20 mouse cellular contexts compared by ENCODE assay signal in the genomic region with DNA sequence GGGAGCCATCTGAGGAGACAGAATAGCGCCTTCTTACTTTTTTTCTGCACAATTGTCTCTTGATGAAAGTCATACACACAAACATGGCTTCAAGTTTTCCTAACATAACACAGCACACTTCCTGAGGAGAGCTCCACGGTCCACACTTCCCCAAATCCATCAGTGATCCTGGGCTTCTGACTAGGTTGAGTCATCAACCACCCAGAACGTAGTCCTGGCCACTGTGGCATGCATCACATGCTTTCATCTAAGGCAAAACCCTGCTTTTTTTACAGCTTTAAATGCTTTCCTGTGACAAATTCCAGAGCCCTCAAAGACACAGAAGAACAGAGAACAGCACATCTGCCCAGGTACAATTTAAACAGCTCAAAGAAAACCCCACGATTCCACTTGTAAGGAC. TPM values are rescaled to one million over a fixed set of nuclear protein-coding genes. Genes with fewer than 3 reads are reported as not detected.
"Had no signal": no experiment of that assay in that cellular context is flagged by ENCODE, and none has a peak within 500 bp of the region (broad histone marks: within the 10 kb centered on the region; RNA-seq: fewer than 3 reads in every experiment).

No protein-coding gene starts in this region.

- DNase-seq: kidney, adult 8-10 months; kidney, postnatal 14 days; kidney, postnatal 4 days; liver; lung, adult 18-20 months; lung, postnatal 14 days; lung, postnatal 4 days; thymus, adult 2 months; thymus, postnatal 14 days; thymus, postnatal 4 days had no signal

- H3K4me1 ChIP-seq: liver, embryonic 12.5 days; liver, embryonic 15.5 days had no signal

- H3K4me3 ChIP-seq: limb, embryonic 10.5 days; limb, embryonic 13.5 days; liver, embryonic 12.5 days; liver, embryonic 15.5 days; lung, embryonic 15.5 days; midbrain, embryonic 12.5 days had no signal

- H3K9me3 ChIP-seq: limb, embryonic 10.5 days; limb, embryonic 13.5 days; liver, embryonic 12.5 days; liver, embryonic 15.5 days; lung, embryonic 15.5 days; midbrain, embryonic 12.5 days had no signal

- H3K27ac ChIP-seq: limb, embryonic 10.5 days; limb, embryonic 13.5 days; liver, embryonic 12.5 days; liver, embryonic 15.5 days; lung, embryonic 15.5 days; midbrain, embryonic 12.5 days; stomach, postnatal 0 days had no signal

- H3K4me2 ChIP-seq: limb, embryonic 13.5 days; liver, embryonic 12.5 days; liver, embryonic 15.5 days; lung, embryonic 15.5 days; midbrain, embryonic 12.5 days had no signal

- H3K27me3 ChIP-seq: limb, embryonic 13.5 days; liver, embryonic 15.5 days; lung, embryonic 15.5 days; midbrain, embryonic 12.5 days had no signal

- ATAC-seq: liver, embryonic 12.5 days; midbrain, embryonic 16.5 days had no signal

RNA-seq across cellular contexts. Expression of a gene that starts 24.0 kb away (rescaled TPM):
- total RNA-seq: megakaryocyte-erythroid progenitor cell, adult 5-6 weeks; monocyte, adult 5-6 weeks had no signal
